Mouse (Mus musculus) intestine, postnatal 0 days (tissue): ENCODE data around the gene Clic3. TPM values are rescaled to one million over a fixed set of nuclear protein-coding genes. Genes with fewer than 3 reads are reported as not detected.

Experiments used
- ATAC-seq: fragments of 200-750 bp; cut with Nextera tagmentation; 2 replicates; pipeline ENCODE4 v1.8.0; 2017; ENCODE audit warnings: mild to moderate bottlenecking, moderate TSS enrichment, moderate library complexity
- H3K27ac ChIP-seq: fragments of 300-500 bp; sonication (generic); 2 replicates; pipeline ENCODE4 v1.5.1; 2014; ENCODE audit warnings: mild to moderate bottlenecking, low read depth, low read length, moderate library complexity
- H3K27me3 ChIP-seq: fragments of 300-500 bp; sonication (generic); replicated peaks from 2 replicates; pipeline ENCODE4 v1.6.1; 2014; ENCODE audit warnings: low read length, mixed read lengths; ENCODE audit not compliant: control insufficient read depth, insufficient read depth
- H3K36me3 ChIP-seq: fragments of 300-500 bp; sonication (generic); 2 replicates; pipeline ENCODE4 v1.6.1; 2014; ENCODE audit warnings: mild to moderate bottlenecking, moderate library complexity; ENCODE audit not compliant: control insufficient read depth, insufficient read depth
- H3K4me1 ChIP-seq: fragments of 300-500 bp; sonication (generic); replicated peaks from 2 replicates; pipeline ENCODE4 v1.6.1; 2014; ENCODE audit warnings: antibody characterized with exemption, low read length, mixed read lengths; ENCODE audit not compliant: control insufficient read depth, insufficient read depth
- H3K4me2 ChIP-seq: fragments of 300-500 bp; sonication (generic); replicated peaks from 2 replicates; pipeline ENCODE4 v1.6.1; 2014; ENCODE audit warnings: low read depth, mild to moderate bottlenecking, moderate library complexity
- H3K4me3 ChIP-seq: fragments of 300-500 bp; sonication (generic); 2 replicates; pipeline ENCODE4 v1.5.1; 2014; ENCODE audit warnings: low read depth, low read length
- H3K9ac ChIP-seq: fragments of 300-500 bp; sonication (generic); 2 replicates; pipeline ENCODE4 v1.6.1; 2014; ENCODE audit warnings: mild to moderate bottlenecking, low read depth, low read length
- H3K9me3 ChIP-seq: fragments of 300-500 bp; sonication (generic); 2 replicates; pipeline ENCODE4 v1.6.1; 2016; ENCODE audit warnings: mixed run types; ENCODE audit not compliant: control insufficient read depth
- CTCF ChIP-seq: sonication (generic); IDR thresholded peaks from 2 replicates; pipeline ENCODE4 v1.5.1; 2016; ENCODE audit warnings: low read depth, mild to moderate bottlenecking, control low read depth, antibody characterized with exemption, moderate library complexity
- WGBS: fragments of 180-500 bp; shearing (Covaris S2); extraction: QIAGEN DNeasy Blood & Tissue Kit; methylation state at CpG from one replicate; pipeline ENCODE4 v1.1.7; 2014; 5-methylcytosine and 5-hydroxymethylcytosine counted together
- polyA plus RNA-seq: library from polyadenylated mRNA; unstranded; fragments of >200 nt; fragmentation: Nextera tagmentation; extraction: Ambion mirVana; gene quantifications from 2 replicates; pipeline ENCODE4 v1.2.1, GENCODE M21; 2015

The Clic3 gene
- polyA plus RNA-seq, 1 experiment from 2014 or later = 2.8 TPM

- TF ChIP-seq CTCF = no peak
- H3K4me3 ChIP-seq = no peak overlapping the region
- H3K4me2 ChIP-seq = no peak overlapping the region
- H3K4me1 ChIP-seq = peaks cover 6% of the 10 kb centered on the region; the same call in 1 of the 2 replicates
- no peak overlapping the region for H3K27ac ChIP-seq
- no peaks in the 10 kb centered on the region for H3K36me3 ChIP-seq
- 60% methylated on average over 6 of the region's 6 CpGs for WGBS
- ATAC-seq = no peak
- H3K27me3 ChIP-seq = no peaks in the 10 kb centered on the region
- no peak overlapping the region for H3K9ac ChIP-seq
- no peaks in the 10 kb centered on the region for H3K9me3 ChIP-seq
These were observed 31.5 kb downstream of the Clic3 start for GRCm38 (mm10) chr2:25487965-25488670.

- Histone ChIP-seq H3K9ac (no peak overlapping the region), H3K4me1 (peaks cover 6% of the 10 kb centered on the region; the same call in 1 of the 2 replicates), H3K4me3 (no peak overlapping the region), H3K27me3 (no peaks in the 10 kb centered on the region), H3K4me2 (no peak overlapping the region), H3K27ac (no peak overlapping the region), H3K36me3 (no peaks in the 10 kb centered on the region), H3K9me3 (no peaks in the 10 kb centered on the region)
- 74% methylated on average over 7 of the region's 7 CpGs for WGBS
- TF ChIP-seq CTCF = no peak
- ATAC-seq = no peak
These were observed 32.0 kb downstream of the Clic3 start for GRCm38 (mm10) chr2:25488671-25489068.

GRCm38 (mm10) chr2:25492988-25493387, 36.4 kb downstream of the Clic3 start:
- TF ChIP-seq CTCF = no peak
- Histone ChIP-seq H3K36me3 (no peaks in the 10 kb centered on the region), H3K4me2 (no peak overlapping the region), H3K4me1 (peaks cover under 1% of the 10 kb centered on the region; the same call in 1 of the 2 replicates), H3K27ac (no peak overlapping the region), H3K27me3 (no peaks in the 10 kb centered on the region), H3K9ac (no peak overlapping the region), H3K9me3 (no peaks in the 10 kb centered on the region), H3K4me3 (no peak overlapping the region)
- no peak for ATAC-seq
- 75% methylated on average over 5 of the region's 5 CpGs for WGBS

- H3K4me3 ChIP-seq = no peak within 1 kb of the TSS
- H3K9me3 ChIP-seq = no peaks in the 10 kb centered on the region
- no peaks in the 10 kb centered on the region for H3K27me3 ChIP-seq
- no peak for ATAC-seq
- H3K36me3 ChIP-seq = no peaks in the 10 kb centered on the region
- no peak within 1 kb of the TSS for H3K27ac ChIP-seq
- peaks cover 5% of the 10 kb centered on the region; the same call in 1 of the 2 replicates for H3K4me1 ChIP-seq
- no peak within 1 kb of the TSS for H3K4me2 ChIP-seq
- no peak within 1 kb of the TSS for H3K9ac ChIP-seq
- 79% methylated on average over 5 of the region's 5 CpGs for WGBS
- no peak for TF ChIP-seq CTCF
These were observed 36.9 kb downstream of the Clic3 start, which contains the start of gene Lcn12 for GRCm38 (mm10) chr2:25493476-25493961. Lcn12 (minus strand) TSS chr2:25493911.

- peak; percentile 73 for TF ChIP-seq CTCF
- Histone ChIP-seq H3K9me3 (no peaks in the 10 kb centered on the region), H3K4me1 (peaks cover 6% of the 10 kb centered on the region; the same call in 1 of the 2 replicates), H3K36me3 (no peaks in the 10 kb centered on the region), H3K4me3 (no peak overlapping the region), H3K27me3 (no peaks in the 10 kb centered on the region), H3K9ac (no peak overlapping the region), H3K4me2 (no peak overlapping the region), H3K27ac (no peak overlapping the region)
- 45% methylated on average over 4 of the region's 4 CpGs for WGBS
- ATAC-seq = no peak
These were observed 39.8 kb downstream of the Clic3 start for GRCm38 (mm10) chr2:25496462-25496861.

GRCm38 (mm10) chr2:25497846-25498575, 41.4 kb downstream of the Clic3 start:
- peak overlapping the region; percentile 68 for H3K27ac ChIP-seq
- no peaks in the 10 kb centered on the region for H3K27me3 ChIP-seq
- 0 out of 2 replicates have a peak overlapping the region, but pooled peaks have one; percentile 17 for H3K4me2 ChIP-seq
- ATAC-seq = peak; percentile 7; the same call in 1 of the 2 replicates
- no peak overlapping the region for H3K4me3 ChIP-seq
- H3K36me3 ChIP-seq = no peaks in the 10 kb centered on the region
- 36% methylated on average over 6 of the region's 6 CpGs for WGBS
- TF ChIP-seq CTCF = no peak
- H3K4me1 ChIP-seq = peaks cover 13% of the 10 kb centered on the region; the same call in 1 of the 2 replicates
- H3K9ac ChIP-seq = no peak overlapping the region
- H3K9me3 ChIP-seq = no peaks in the 10 kb centered on the region
